Mouse (Mus musculus) cerebellum, adult 2 months (tissue): Measurements from ENCODE around the gene Stpg3. TPM values are rescaled to one million over a fixed set of nuclear protein-coding genes. Genes with fewer than 3 reads are reported as not detected.

Experiments
- DNase-seq, 2 experiments: peaks; one replicate each; pipeline ENCODE4 v3.0.0; 2021
- H3K27ac ChIP-seq: fragments of 200-500 bp; 2 replicates; pipeline ENCODE4 v1.5.1; 2012; ENCODE audit warnings: low read length, control low read depth, inconsistent platforms; ENCODE audit not compliant: insufficient read depth
- H3K27me3 ChIP-seq: fragments of 200-500 bp; 2 replicates; pipeline ENCODE4 v1.6.1; 2012; ENCODE audit warnings: inconsistent platforms, mild to moderate bottlenecking, low read length, moderate library complexity; ENCODE audit not compliant: control insufficient read depth, insufficient read depth
- H3K4me1 ChIP-seq: fragments of 200-500 bp; 2 replicates; pipeline ENCODE4 v1.6.1; 2011; ENCODE audit warnings: low read length; ENCODE audit not compliant: control insufficient read depth, insufficient read depth
- H3K4me3 ChIP-seq: fragments of 200-500 bp; replicated peaks from 2 replicates; pipeline ENCODE3; 2011; ENCODE audit warnings: mild to moderate bottlenecking, low read depth, low read length, control low read depth; ENCODE audit not compliant: insufficient read depth
- CTCF ChIP-seq: fragments of 200-500 bp; IDR thresholded peaks from 2 replicates; pipeline ENCODE4 v1.5.1; 2011; ENCODE audit warnings: low read depth, mild to moderate bottlenecking, control low read depth, low read length, moderate library complexity, borderline replicate concordance; ENCODE audit not compliant: insufficient read depth
- POLR2A ChIP-seq: fragments of 200-500 bp; IDR thresholded peaks from 2 replicates; pipeline ENCODE4 v1.6.1; 2011; ENCODE audit warnings: low read length, control low read depth, borderline replicate concordance; ENCODE audit not compliant: insufficient read depth
- WGBS: fragments of 180-500 bp; shearing (Covaris S2); methylation state at CpG from one replicate; pipeline ENCODE4 v1.1.7; 2018; 5-methylcytosine and 5-hydroxymethylcytosine counted together
- polyA plus RNA-seq: library from polyadenylated mRNA; depleted of rRNA; stranded (reverse); fragments of >200 nt; gene quantifications from 2 replicates; pipeline ENCODE4 v1.2.3, GENCODE M21; 2012; rRNA removed

Stpg3 gene
- polyA plus RNA-seq, 1 experiment = not detected

DNA sequence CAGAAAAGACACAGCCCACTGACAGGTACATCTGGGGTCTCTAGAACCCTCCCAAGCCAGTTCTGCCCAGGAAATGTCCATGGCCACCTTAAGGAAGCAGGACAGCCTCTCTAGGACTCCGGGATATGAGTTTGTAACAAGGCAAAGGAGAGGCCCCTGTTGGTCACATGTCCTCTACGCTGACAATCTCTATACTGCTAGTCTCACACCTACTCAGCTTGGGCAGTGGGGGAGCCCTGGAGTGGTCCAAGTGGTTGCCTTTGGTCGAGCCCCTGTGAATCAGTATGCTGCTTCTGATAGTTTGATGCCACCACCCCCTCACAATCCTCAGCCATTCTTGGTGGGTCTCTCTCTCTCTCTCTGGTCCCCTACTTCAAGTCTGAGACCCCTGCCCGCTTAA lies 47.0 kb downstream of the Stpg3 start:
- Histone ChIP-seq H3K27me3 (no peaks in the 10 kb centered on the region), H3K27ac (no peak overlapping the region), H3K4me3 (no peak overlapping the region), H3K4me1 (0 out of 2 replicates have a peak, but pooled peaks cover 5% of the 10 kb centered on the region)
- TF ChIP-seq POLR2A = no peak
- no peak for TF ChIP-seq CTCF
- 46% methylated on average over 4 of the region's 4 CpGs for WGBS
- no peak for DNase-seq

Other genes starting within 250 kb of the Stpg3 start
- gene Mrpl41, start 239.5 kb downstream of the Stpg3 start, polyA plus RNA-seq = 137 and 140 TPM in 2 replicates
- 16.0 and 17.8 TPM in 2 replicates for gene Pnpla7, start 238.6 kb downstream of the Stpg3 start, polyA plus RNA-seq
- 203 and 244 TPM in 2 replicates for gene Nsmf, start 160.3 kb downstream of the Stpg3 start, polyA plus RNA-seq
- not detected in 2 replicates for gene Entpd8, start 134.3 kb downstream of the Stpg3 start, polyA plus RNA-seq
- gene Noxa1, start 119.5 kb downstream of the Stpg3 start, polyA plus RNA-seq = not detected in 2 replicates
- 7.7 and 9.4 TPM in 2 replicates for gene Nrarp, start 33.9 kb downstream of the Stpg3 start, polyA plus RNA-seq
- 3.6 and 4.2 TPM in 2 replicates for gene Tor4a, start 17.8 kb downstream of the Stpg3 start, polyA plus RNA-seq
- gene Nelfb, start 3.1 kb downstream of the Stpg3 start, polyA plus RNA-seq = 69.4 and 84.5 TPM in 2 replicates
- gene Fam166a, start 4.1 kb upstream of the Stpg3 start, polyA plus RNA-seq = 0.10 and 0.11 TPM in 2 replicates
- gene Tubb4b, start 10.1 kb upstream of the Stpg3 start, polyA plus RNA-seq = 647 and 663 TPM in 2 replicates
- 0.73 and 0.92 TPM in 2 replicates for gene Slc34a3, start 19.7 kb upstream of the Stpg3 start, polyA plus RNA-seq
- gene Rnf224, start 22.1 kb upstream of the Stpg3 start, polyA plus RNA-seq = not detected in 2 replicates
- gene Rnf208, start 27.6 kb upstream of the Stpg3 start, polyA plus RNA-seq = 423 and 427 TPM in 2 replicates
- 0.76 and 0.80 TPM in 2 replicates for gene Cysrt1, start 27.8 kb upstream of the Stpg3 start, polyA plus RNA-seq
- 12.5 and 14.1 TPM in 2 replicates for gene AL732309.1, start 32.2 kb upstream of the Stpg3 start, polyA plus RNA-seq
- 31.9 and 33.4 TPM in 2 replicates for gene Tmem203, start 40.8 kb upstream of the Stpg3 start, polyA plus RNA-seq
- gene Tprn, start 48.0 kb upstream of the Stpg3 start, polyA plus RNA-seq = 91.0 and 96.9 TPM in 2 replicates
- 74.5 and 75.9 TPM in 2 replicates for gene Ssna1, start 57.8 kb upstream of the Stpg3 start, polyA plus RNA-seq
- 103 TPM in 2 replicates for gene Anapc2, start 57.8 kb upstream of the Stpg3 start, polyA plus RNA-seq
- not detected in 2 replicates for gene Tmem210, start 73.5 kb upstream of the Stpg3 start, polyA plus RNA-seq
- 0.20 and 0.21 TPM in 2 replicates for gene Lrrc26, start 75.3 kb upstream of the Stpg3 start, polyA plus RNA-seq
- 282 and 290 TPM in 2 replicates for gene Grin1, start 104.5 kb upstream of the Stpg3 start, polyA plus RNA-seq
- 33.2 and 34.1 TPM in 2 replicates for gene Man1b1, start 117.7 kb upstream of the Stpg3 start, polyA plus RNA-seq
- gene Dpp7, start 141.7 kb upstream of the Stpg3 start, polyA plus RNA-seq = 63.1 and 71.2 TPM in 2 replicates
- gene Uap1l1, start 151.0 kb upstream of the Stpg3 start, polyA plus RNA-seq = 19.0 and 22.1 TPM in 2 replicates
- gene Sapcd2, start 157.7 kb upstream of the Stpg3 start, polyA plus RNA-seq = 4.4 and 4.7 TPM in 2 replicates
- gene Entpd2, start 181.2 kb upstream of the Stpg3 start, polyA plus RNA-seq = 12.3 and 12.5 TPM in 2 replicates
- 502 and 505 TPM in 2 replicates for gene Npdc1, start 184.7 kb upstream of the Stpg3 start, polyA plus RNA-seq
- gene Fut7, start 208.6 kb upstream of the Stpg3 start, polyA plus RNA-seq = 0.51 and 0.71 TPM in 2 replicates
- gene Abca2, start 214.1 kb upstream of the Stpg3 start, polyA plus RNA-seq = 285 and 294 TPM in 2 replicates
- gene Clic3, start 242.2 kb upstream of the Stpg3 start, polyA plus RNA-seq = 0.84 and 2.8 TPM in 2 replicates
- 196 and 230 TPM in 2 replicates for gene Paxx, start 246.5 kb upstream of the Stpg3 start, polyA plus RNA-seq